Mouse (Mus musculus) ES-Bruce4 (cell line): Measurements from ENCODE around the gene Fgfr2.

Experiments used
- EP300 ChIP-seq: IDR thresholded peaks from 2 replicates; pipeline ENCODE4 v1.6.1; 2011; ENCODE audit warnings: low read depth, low read length; ENCODE audit not compliant: insufficient read depth
- POLR2A ChIP-seq: IDR thresholded peaks from one replicate; pipeline ENCODE4 v1.8.1; 2011; ENCODE audit warnings: low read length; ENCODE audit not compliant: insufficient read depth

- no peak for TF ChIP-seq EP300
- TF ChIP-seq POLR2A = no peak
Observed at GRCm38 (mm10) chr7:131411941-131412270, 1711.2 kb downstream of the Fgfr2 start.
